Mouse (Mus musculus): ENCODE measurements around the gene Sirt3. TPM values are rescaled to one million over a fixed set of nuclear protein-coding genes. Genes with fewer than 3 reads are reported as not detected.

Gene Sirt3
- total and polyA plus RNA-seq, 2 experiments from 2014 or later = 60.9 to 66.3 TPM

DNA sequence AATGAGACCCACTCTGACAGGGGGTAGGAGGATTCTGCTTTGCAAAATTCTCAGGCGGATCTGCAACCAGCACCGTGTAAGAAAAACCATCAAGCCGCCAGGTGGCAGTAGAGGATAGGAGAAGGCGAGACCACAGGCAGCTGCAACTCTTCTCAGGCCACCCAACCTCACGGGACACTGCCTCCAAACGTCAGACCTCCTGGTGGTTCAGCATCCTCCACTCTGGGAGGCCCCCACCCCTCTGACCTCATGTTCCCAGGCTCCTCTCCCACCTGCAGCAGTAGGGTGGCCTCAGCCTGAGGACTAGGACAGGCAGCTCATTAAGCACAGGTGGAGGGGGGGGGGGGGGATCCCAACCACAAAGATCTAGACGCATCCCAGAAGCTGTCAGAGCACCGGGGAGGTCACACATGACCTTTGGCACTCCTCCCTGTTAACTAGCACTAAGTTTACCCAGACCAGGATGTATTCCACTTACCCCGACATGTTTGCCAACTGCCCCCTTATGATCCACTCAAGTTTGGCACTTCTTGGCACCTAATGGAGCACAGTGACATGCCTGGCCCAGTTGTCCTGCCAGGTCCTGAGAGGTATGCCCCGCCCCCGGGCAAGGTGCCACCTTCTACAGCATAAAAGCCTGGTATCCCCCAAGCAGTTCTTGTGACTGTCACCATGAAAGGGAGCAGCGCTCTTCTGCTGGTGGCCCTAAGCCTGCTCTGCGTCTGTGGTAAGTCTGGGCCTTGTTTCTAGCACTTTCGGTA, 37.0 kb downstream of the Sirt3 start, which contains the start of gene Scgb1c1:
Gene Scgb1c1, plus strand, starts transcription at position 643 of the 761 bp plus-strand sequence.
- TF ChIP-seq CTCF (IDR thresholded peaks at IDR 0.05) = peak; percentile 87
- H3K9ac ChIP-seq (replicated peaks; ENCODE audit: low read length, poor library complexity, severe bottlenecking) = no peak within 1 kb of the TSS

DNA sequence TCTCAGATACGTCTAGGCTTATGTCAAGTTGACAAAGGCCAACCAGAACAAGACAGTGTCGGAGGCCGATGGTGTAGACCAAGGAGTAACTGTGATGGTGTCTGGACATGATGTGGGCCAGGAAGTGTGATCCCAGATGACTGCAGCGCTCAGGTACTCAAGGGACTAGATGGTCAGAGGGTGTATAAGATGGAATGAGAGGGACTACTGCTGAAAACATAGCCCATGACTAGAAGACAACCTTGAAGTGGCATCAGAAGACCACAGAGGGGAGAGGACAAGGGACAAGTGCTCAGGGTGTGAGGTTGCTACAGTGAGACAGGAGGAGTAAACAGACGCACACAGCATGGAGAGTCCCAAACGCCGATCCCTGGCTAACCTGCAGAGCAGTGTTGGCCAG, 38.3 kb downstream of the Sirt3 start:
- Histone ChIP-seq H3K4me3 (ENCODE audit: low read depth, low read length) (no peak overlapping the region), H3K4me2 (ENCODE audit: low read depth, low read length, poor library complexity, severe bottlenecking) (no peak overlapping the region), H3K27me3 (ENCODE audit: insufficient read depth, low read length) (0 out of 2 replicates have a peak, but pooled peaks cover 6% of the 10 kb centered on the region), H3K9me3 (ENCODE audit: low read length) (no peaks in the 10 kb centered on the region), H3K27ac (ENCODE audit: low read depth, low read length) (no peak overlapping the region), H3K4me1 (ENCODE audit: insufficient read depth, low read length) (no peaks in the 10 kb centered on the region), H3K36me3 (ENCODE audit: insufficient read depth, low read length) (no peaks in the 10 kb centered on the region), H3K9ac (replicated peaks; ENCODE audit: low read length, poor library complexity, severe bottlenecking) (no peak overlapping the region)
- ATAC-seq (ENCODE audit: low FRiP score) (no peak), DNase-seq (ENCODE audit: low spot score) (no peak)
- no peak for TF ChIP-seq CTCF (IDR thresholded peaks at IDR 0.05)
- 80% methylated on average over 7 of the region's 7 CpGs for WGBS

More for the DNA sequence above, 37.0 kb downstream of the Sirt3 start, which contains the start of gene Scgb1c1:
- 29% methylated on average over 14 of the region's 14 CpGs for WGBS
- DNase-seq (ENCODE audit: low spot score) (peak; percentile 85), ATAC-seq (ENCODE audit: low FRiP score) (peak; percentile 73)
- Histone ChIP-seq H3K4me2 (ENCODE audit: low read depth, low read length, poor library complexity, severe bottlenecking) (no peak within 1 kb of the TSS), H3K9me3 (ENCODE audit: low read length) (no peaks in the 10 kb centered on the region), H3K36me3 (ENCODE audit: insufficient read depth, low read length) (no peaks in the 10 kb centered on the region), H3K4me1 (ENCODE audit: insufficient read depth, low read length) (no peaks in the 10 kb centered on the region), H3K4me3 (ENCODE audit: low read depth, low read length) (no peak within 1 kb of the TSS), H3K27ac (ENCODE audit: low read depth, low read length) (no peak within 1 kb of the TSS), H3K27me3 (ENCODE audit: insufficient read depth, low read length) (0 out of 2 replicates have a peak, but pooled peaks cover 6% of the 10 kb centered on the region)

DNA sequence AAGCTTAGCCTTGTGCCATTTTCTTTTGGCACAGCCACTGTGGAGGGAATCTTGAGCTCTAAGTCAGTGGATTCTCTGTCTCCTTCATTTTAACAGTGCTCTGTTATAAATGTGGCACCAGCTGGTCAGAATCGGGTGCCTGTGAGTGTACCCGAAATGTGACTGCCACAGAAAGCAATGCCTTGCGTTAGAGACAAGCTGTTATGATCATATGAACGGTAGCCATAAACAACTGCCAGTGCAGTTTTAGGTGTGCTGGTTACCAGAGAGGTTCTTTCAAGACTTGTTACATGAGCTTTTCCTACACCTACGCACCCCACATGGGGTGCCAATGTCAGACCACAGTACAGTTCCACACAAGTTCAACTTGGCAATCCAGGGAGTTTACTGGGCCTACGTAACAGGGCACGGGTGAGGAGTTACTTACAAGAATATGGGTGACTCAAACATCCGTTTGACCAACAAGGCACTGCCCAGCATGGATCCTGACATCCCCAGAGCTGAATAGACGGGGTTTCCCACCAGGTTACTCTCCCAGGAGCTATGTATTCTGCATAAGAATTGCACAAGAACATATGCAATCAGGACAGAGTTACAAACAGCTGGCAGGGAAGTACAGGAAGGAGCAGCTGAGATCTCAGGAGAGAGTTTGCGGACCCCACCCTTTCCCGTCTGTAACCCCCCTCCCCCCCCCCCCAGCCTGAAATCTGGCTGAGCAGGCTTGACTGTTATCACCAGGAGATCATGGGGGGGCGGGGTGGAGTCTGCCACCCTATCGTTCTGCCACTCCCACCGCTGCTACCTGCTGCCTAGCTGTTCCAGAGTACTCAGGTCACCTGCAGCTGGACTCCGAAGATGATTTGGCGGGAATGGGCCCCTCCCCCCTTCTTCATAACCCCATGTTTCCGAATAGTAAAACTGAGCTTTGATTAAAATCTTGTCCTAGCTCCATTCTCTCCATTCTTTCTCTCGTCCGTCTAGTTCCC, 41.1 kb downstream of the Sirt3 start:
- Histone ChIP-seq H3K4me1 (ENCODE audit: insufficient read depth, low read length) (no peaks in the 10 kb centered on the region), H3K9me3 (ENCODE audit: low read length) (no peaks in the 10 kb centered on the region), H3K27me3 (ENCODE audit: insufficient read depth, low read length) (0 out of 2 replicates have a peak, but pooled peaks cover 6% of the 10 kb centered on the region), H3K36me3 (ENCODE audit: insufficient read depth, low read length) (no peaks in the 10 kb centered on the region), H3K9ac (replicated peaks; ENCODE audit: low read length, poor library complexity, severe bottlenecking) (no peak overlapping the region), H3K4me3 (ENCODE audit: low read depth, low read length) (no peak overlapping the region), H3K4me2 (ENCODE audit: low read depth, low read length, poor library complexity, severe bottlenecking) (no peak overlapping the region), H3K27ac (ENCODE audit: low read depth, low read length) (no peak overlapping the region)
- TF ChIP-seq CTCF (IDR thresholded peaks at IDR 0.05) = no peak
- ATAC-seq (ENCODE audit: low FRiP score) (no peak), DNase-seq (ENCODE audit: low spot score) (no peak)
- 40% methylated on average over 19 of the region's 19 CpGs for WGBS

GRCm38 (mm10) chr7:140839556-140839955, 42.6 kb downstream of the Sirt3 start:
- ATAC-seq (ENCODE audit: low FRiP score) = no peak
- H3K27ac ChIP-seq (ENCODE audit: low read depth, low read length) = no peak overlapping the region
- 65% methylated on average over 5 of the region's 5 CpGs for WGBS

GRCm38 (mm10) chr7:140836243-140837115, 45.6 kb downstream of the Sirt3 start:
- Histone ChIP-seq H3K4me2 (ENCODE audit: low read depth, low read length, poor library complexity, severe bottlenecking) (no peak overlapping the region), H3K4me3 (ENCODE audit: low read depth, low read length) (no peak overlapping the region), H3K27me3 (ENCODE audit: insufficient read depth, low read length) (no peaks in the 10 kb centered on the region), H3K9me3 (ENCODE audit: low read length) (no peaks in the 10 kb centered on the region), H3K9ac (replicated peaks; ENCODE audit: low read length, poor library complexity, severe bottlenecking) (no peak overlapping the region), H3K36me3 (ENCODE audit: insufficient read depth, low read length) (no peaks in the 10 kb centered on the region), H3K4me1 (ENCODE audit: insufficient read depth, low read length) (no peaks in the 10 kb centered on the region), H3K27ac (ENCODE audit: low read depth, low read length) (no peak overlapping the region)
- ATAC-seq (ENCODE audit: low FRiP score) (no peak), DNase-seq (ENCODE audit: low spot score) (no peak)
- WGBS = 88% methylated on average over 9 of the region's 9 CpGs
- no peak for TF ChIP-seq CTCF (IDR thresholded peaks at IDR 0.05)

More at GRCm38 (mm10) chr7:140839556-140839955, 42.6 kb downstream of the Sirt3 start:
- no peak for TF ChIP-seq CTCF (IDR thresholded peaks at IDR 0.05)
- Histone ChIP-seq H3K9me3 (ENCODE audit: low read length) (no peaks in the 10 kb centered on the region), H3K4me2 (ENCODE audit: low read depth, low read length, poor library complexity, severe bottlenecking) (no peak overlapping the region), H3K36me3 (ENCODE audit: insufficient read depth, low read length) (no peaks in the 10 kb centered on the region), H3K4me1 (ENCODE audit: insufficient read depth, low read length) (no peaks in the 10 kb centered on the region), H3K4me3 (ENCODE audit: low read depth, low read length) (no peak overlapping the region), H3K9ac (replicated peaks; ENCODE audit: low read length, poor library complexity, severe bottlenecking) (no peak overlapping the region), H3K27me3 (ENCODE audit: insufficient read depth, low read length) (0 out of 2 replicates have a peak, but pooled peaks cover 6% of the 10 kb centered on the region)
- no peak for DNase-seq (ENCODE audit: low spot score)
